In genomic region chr10:126619970-126620369, GRCm38 (mm10) we compare ENCODE assay signal across 18 mouse cellular contexts.
DNase-seq lines count a peak whose midpoint lies in the region; ATAC-seq lines count a peak whose summit lies in the region.
"Had no signal": no experiment of that assay in that cellular context is flagged by ENCODE, and none has a peak within 500 bp of the region (broad histone marks: within the 10 kb centered on the region; RNA-seq: fewer than 3 reads in every experiment).

No protein-coding gene starts in this region.

- H3K36me3 ChIP-seq in hindbrain, embryonic 13.5 days: no peaks in the 10 kb centered on the region
- no peaks in the 10 kb centered on the region for H3K36me3 ChIP-seq in hindbrain, embryonic 11.5 days (ENCODE audit: control insufficient read depth, insufficient read depth, low read length)
- no peaks in the 10 kb centered on the region for H3K36me3 ChIP-seq in hindbrain, embryonic 14.5 days (replicated peaks; ENCODE audit: control insufficient read depth, insufficient read depth)
- no peaks in the 10 kb centered on the region for H3K36me3 ChIP-seq in midbrain, embryonic 16.5 days (ENCODE audit: control insufficient read depth, insufficient read depth, low read length)
- H3K36me3 ChIP-seq: heart, embryonic 12.5 days; intestine, embryonic 15.5 days; kidney, embryonic 15.5 days; neural tube, embryonic 12.5 days had no signal

- intact Hi-C loops in left cerebral cortex, postnatal 4 days (cut with DNase I): no loop called here

- H3K4me2 ChIP-seq in hindbrain, embryonic 13.5 days: peak overlapping the region; percentile 27
- no peak overlapping the region for H3K4me2 ChIP-seq in hindbrain, embryonic 11.5 days (replicated peaks; ENCODE audit: low read depth, low read length)
- peak overlapping the region; percentile 21 for H3K4me2 ChIP-seq in hindbrain, embryonic 14.5 days (replicated peaks)
- peak overlapping the region; percentile 20 for H3K4me2 ChIP-seq in midbrain, embryonic 16.5 days (ENCODE audit: low read length)
- H3K4me2 ChIP-seq: heart, embryonic 12.5 days; intestine, embryonic 15.5 days; kidney, embryonic 15.5 days; neural tube, embryonic 12.5 days had no signal

- no peaks in the 10 kb centered on the region for H3K27me3 ChIP-seq in hindbrain, embryonic 13.5 days
- H3K27me3 ChIP-seq in hindbrain, embryonic 11.5 days (ENCODE audit: control insufficient read depth, insufficient read depth, low read length): no peaks in the 10 kb centered on the region
- H3K27me3 ChIP-seq in hindbrain, embryonic 14.5 days (ENCODE audit: control insufficient read depth, insufficient read depth, low read length): no peaks in the 10 kb centered on the region
- no peaks in the 10 kb centered on the region for H3K27me3 ChIP-seq in midbrain, embryonic 16.5 days (ENCODE audit: control insufficient read depth, insufficient read depth, low read depth, low read length)
- H3K27me3 ChIP-seq: intestine, embryonic 15.5 days; kidney, embryonic 15.5 days; neural tube, embryonic 12.5 days had no signal

- no peak overlapping the region for H3K27ac ChIP-seq in hindbrain, embryonic 13.5 days
- no peak overlapping the region for H3K27ac ChIP-seq in hindbrain, embryonic 11.5 days (ENCODE audit: low read depth, low read length)
- peak overlapping the region; percentile 26; the same call in 1 of the 2 replicates for H3K27ac ChIP-seq in hindbrain, embryonic 14.5 days
- peak overlapping the region; percentile 62 for H3K27ac ChIP-seq in midbrain, embryonic 16.5 days (ENCODE audit: low read length)
- H3K27ac ChIP-seq: intestine, embryonic 15.5 days; kidney, embryonic 15.5 days; neural tube, embryonic 12.5 days had no signal

- H3K9me3 ChIP-seq in hindbrain, embryonic 13.5 days: no peaks in the 10 kb centered on the region
- no peaks in the 10 kb centered on the region for H3K9me3 ChIP-seq in hindbrain, embryonic 11.5 days (ENCODE audit: control insufficient read depth, low read length)
- H3K9me3 ChIP-seq in hindbrain, embryonic 14.5 days (ENCODE audit: control insufficient read depth, low read length): no peaks in the 10 kb centered on the region
- no peaks in the 10 kb centered on the region for H3K9me3 ChIP-seq in midbrain, embryonic 16.5 days (replicated peaks; ENCODE audit: control insufficient read depth, low read length, poor library complexity, severe bottlenecking)
- H3K9me3 ChIP-seq: heart, embryonic 12.5 days; intestine, embryonic 15.5 days; kidney, embryonic 15.5 days; neural tube, embryonic 12.5 days had no signal

- ATAC-seq in hindbrain, embryonic 13.5 days (ENCODE audit: low FRiP score): no peak
- no peak for ATAC-seq in hindbrain, embryonic 11.5 days (ENCODE audit: low FRiP score)
- ATAC-seq in hindbrain, embryonic 14.5 days (ENCODE audit: low FRiP score): no peak
- peak; percentile 81 for ATAC-seq in midbrain, embryonic 16.5 days
- ATAC-seq: intestine, embryonic 15.5 days had no signal

- H3K4me1 ChIP-seq in hindbrain, embryonic 13.5 days (replicated peaks): peaks cover 16% of the 10 kb centered on the region
- no peaks in the 10 kb centered on the region for H3K4me1 ChIP-seq in hindbrain, embryonic 11.5 days (replicated peaks; ENCODE audit: control insufficient read depth, insufficient read depth, low read length)
- peaks cover 12% of the 10 kb centered on the region for H3K4me1 ChIP-seq in hindbrain, embryonic 14.5 days (replicated peaks; ENCODE audit: control insufficient read depth, insufficient read depth, low read length)
- H3K4me1 ChIP-seq in midbrain, embryonic 16.5 days (ENCODE audit: control insufficient read depth, insufficient read depth, low read length): peaks cover 20% of the 10 kb centered on the region
- H3K4me1 ChIP-seq: heart, embryonic 12.5 days; intestine, embryonic 15.5 days; kidney, embryonic 15.5 days; neural tube, embryonic 12.5 days had no signal

- 23% methylated on average over 10 of the region's 10 CpGs for WGBS in hindbrain, embryonic 13.5 days
- 44% methylated on average over 10 of the region's 10 CpGs for WGBS in hindbrain, embryonic 11.5 days
- 25% methylated on average over 10 of the region's 10 CpGs for WGBS in hindbrain, embryonic 14.5 days
- WGBS in midbrain, embryonic 16.5 days: 15% methylated on average over 10 of the region's 10 CpGs

- no peak overlapping the region for H3K9ac ChIP-seq in hindbrain, embryonic 13.5 days
- no peak overlapping the region for H3K9ac ChIP-seq in hindbrain, embryonic 11.5 days (ENCODE audit: low read depth, low read length)
- no peak overlapping the region for H3K9ac ChIP-seq in hindbrain, embryonic 14.5 days
- H3K9ac ChIP-seq in midbrain, embryonic 16.5 days (ENCODE audit: low read depth, low read length): no peak overlapping the region
- H3K9ac ChIP-seq: heart, embryonic 12.5 days; intestine, embryonic 15.5 days; kidney, embryonic 15.5 days; neural tube, embryonic 12.5 days had no signal

- DNase-seq in hindbrain, embryonic 11.5 days (ENCODE audit: low spot score): no peak
- peak; percentile 52 for DNase-seq in ZHBTc4 (ENCODE audit: low read depth, low spot score)
- no peak for DNase-seq in hindbrain, embryonic 14.5 days (ENCODE audit: low spot score)
- no peak for DNase-seq in left cerebral cortex, postnatal 4 days
- DNase-seq in embryo, embryonic 11 days: no peak
- DNase-seq in gastrocnemius, adult 8-10 months (ENCODE audit: low spot score in 2 of 2): no peak
- DNase-seq: cerebellum, postnatal 14 days; gastrocnemius, postnatal 36 days; layer of hippocampus, postnatal 36 days; lung, adult 18-20 months; lung, postnatal 36 days; right cerebral cortex, postnatal 4 days had no signal

- 0 out of 2 replicates have a peak overlapping the region, but pooled peaks have one; percentile 4 for H3K4me3 ChIP-seq in hindbrain, embryonic 13.5 days
- no peak overlapping the region for H3K4me3 ChIP-seq in hindbrain, embryonic 11.5 days (ENCODE audit: low read depth, low read length)
- no peak overlapping the region for H3K4me3 ChIP-seq in hindbrain, embryonic 14.5 days (replicated peaks; ENCODE audit: low read length)
- no peak overlapping the region for H3K4me3 ChIP-seq in midbrain, embryonic 16.5 days (ENCODE audit: low read depth, low read length)
- H3K4me3 ChIP-seq: heart, embryonic 12.5 days; intestine, embryonic 15.5 days; kidney, embryonic 15.5 days; neural tube, embryonic 12.5 days had no signal

Comparison
In these comparisons a context has a peak if more than half of its experiments do, and no peak if none do; other contexts are left out.
1. H3K27ac ChIP-seq: peak in hindbrain, embryonic 14.5 days (single experiment) and midbrain, embryonic 16.5 days (single experiment); none in hindbrain, embryonic 13.5 days (single experiment) and hindbrain, embryonic 11.5 days (single experiment).